Mouse (Mus musculus) embryonic facial prominence, embryonic 11.5 days (tissue): Measurements from ENCODE around the gene Ptdss2. TPM values are rescaled to one million over a fixed set of nuclear protein-coding genes. Genes with fewer than 3 reads are reported as not detected.

Source experiments
- ATAC-seq: fragments of 200-750 bp; cut with Nextera tagmentation; replicated peaks from 2 replicates; pipeline ENCODE4 v1.8.0; 2017; ENCODE audit warnings: low read depth; ENCODE audit not compliant: insufficient number of reproducible peaks, low FRiP score, low TSS enrichment
- DNase-seq: peaks from one replicate; pipeline ENCODE4 v3.0.0-alpha.2; 2015; ENCODE audit warnings: low spot score
- H3K27ac ChIP-seq: fragments of 300-500 bp; sonication (generic); replicated peaks from 2 replicates; pipeline ENCODE4 v1.5.1; 2014; ENCODE audit warnings: mild to moderate bottlenecking, low read depth, low read length, control low read depth
- H3K27me3 ChIP-seq: fragments of 300-500 bp; sonication (generic); 2 replicates; pipeline ENCODE4 v1.6.1; 2014; ENCODE audit warnings: mild to moderate bottlenecking, low read length, moderate library complexity, mixed read lengths; ENCODE audit not compliant: control insufficient read depth, insufficient read depth
- H3K36me3 ChIP-seq: fragments of 300-500 bp; sonication (generic); replicated peaks from 2 replicates; pipeline ENCODE4 v1.6.1; 2014; ENCODE audit warnings: low read depth, mild to moderate bottlenecking, low read length, moderate library complexity, mixed read lengths; ENCODE audit not compliant: control insufficient read depth, insufficient read depth
- H3K4me1 ChIP-seq: fragments of 300-500 bp; sonication (generic); 2 replicates; pipeline ENCODE4 v1.6.1; 2014; ENCODE audit warnings: low read length, mixed read lengths; ENCODE audit not compliant: control insufficient read depth, insufficient read depth
- H3K4me2 ChIP-seq: fragments of 300-500 bp; sonication (generic); 2 replicates; pipeline ENCODE4 v1.6.1; 2014; ENCODE audit warnings: low read depth, mild to moderate bottlenecking, control low read depth, low read length, moderate library complexity
- H3K4me3 ChIP-seq: fragments of 300-500 bp; sonication (generic); 2 replicates; pipeline ENCODE4 v1.5.1; 2014; ENCODE audit warnings: low read depth, low read length, control low read depth
- H3K9ac ChIP-seq: fragments of 300-500 bp; sonication (generic); replicated peaks from 2 replicates; pipeline ENCODE4 v1.6.1; 2014; ENCODE audit warnings: mild to moderate bottlenecking, control low read depth, low read length
- H3K9me3 ChIP-seq: fragments of 300-500 bp; sonication (generic); replicated peaks from 2 replicates; pipeline ENCODE4 v1.6.1; 2016; ENCODE audit warnings: mild to moderate bottlenecking, low read length, inconsistent platforms, mixed read lengths; ENCODE audit not compliant: control insufficient read depth
- WGBS: fragments of 180-500 bp; shearing (Covaris S2); extraction: QIAGEN DNeasy Blood & Tissue Kit; methylation state at CpG from one replicate; pipeline ENCODE4 v1.1.7; 2014; 5-methylcytosine and 5-hydroxymethylcytosine counted together
- polyA plus RNA-seq: library from polyadenylated mRNA; unstranded; fragments of >200 nt; fragmentation: Nextera tagmentation; extraction: Ambion mirVana; gene quantifications from 2 replicates; pipeline ENCODE4 v1.2.1, GENCODE M21; 2014

Gene Ptdss2
- polyA plus RNA-seq, 1 experiment from 2014 or later, result 69.6 TPM

DNA sequence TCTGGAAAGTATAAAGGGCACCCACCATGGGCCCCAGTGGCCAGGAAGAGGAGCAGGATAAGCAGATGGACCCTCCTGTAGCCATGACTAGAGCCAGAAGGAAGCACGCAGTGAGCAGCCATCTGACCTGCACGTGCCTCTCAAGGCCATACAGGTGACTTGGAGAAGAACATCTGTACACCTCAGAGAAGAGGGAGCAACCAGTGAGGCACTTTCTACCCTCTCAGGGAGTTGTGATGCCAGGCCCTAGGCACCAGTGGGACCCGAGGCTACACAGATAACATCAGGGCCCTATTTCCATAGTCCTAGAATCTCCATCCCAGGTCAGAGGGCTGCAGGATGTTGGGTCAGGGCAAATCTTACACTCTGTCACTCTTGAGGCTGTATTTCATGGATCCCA lies 68.0 kb downstream of the Ptdss2 start:
- ATAC-seq, result no peak

DNA sequence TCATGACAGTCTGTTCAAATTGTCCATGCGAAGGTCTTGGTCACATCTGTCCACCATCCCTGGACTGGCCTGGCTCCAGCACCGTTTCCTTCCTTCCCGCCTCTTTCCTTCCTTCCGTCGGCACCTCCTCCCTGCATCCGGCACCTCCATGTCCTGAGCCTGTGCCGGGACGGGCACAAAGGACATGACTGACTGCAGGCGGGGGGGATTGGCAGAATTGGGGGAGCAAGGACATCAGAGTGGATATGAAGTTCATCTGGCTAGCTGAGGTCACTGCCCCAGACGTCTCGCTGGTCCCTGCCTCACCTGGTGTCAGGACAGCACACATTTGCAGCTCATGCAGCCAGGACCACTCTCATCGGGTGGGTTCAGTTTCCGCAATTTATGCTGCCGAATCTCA lies 68.9 kb downstream of the Ptdss2 start:
- no peak overlapping the region for H3K9ac ChIP-seq
- H3K4me2 ChIP-seq, result no peak overlapping the region
- no peak for DNase-seq
- no peak overlapping the region for H3K4me3 ChIP-seq
- peaks cover 3% of the 10 kb centered on the region for H3K36me3 ChIP-seq
- H3K27ac ChIP-seq, result no peak overlapping the region
- no peaks in the 10 kb centered on the region for H3K9me3 ChIP-seq
- H3K4me1 ChIP-seq, result peaks cover 3% of the 10 kb centered on the region; the same call in 1 of the 2 replicates
- no peaks in the 10 kb centered on the region for H3K27me3 ChIP-seq
- 90% methylated on average over 14 of the region's 14 CpGs for WGBS
- ATAC-seq, result no peak

More for the DNA sequence above, 68.0 kb downstream of the Ptdss2 start:
- 89% methylated on average over 3 of the region's 3 CpGs for WGBS
- Histone ChIP-seq H3K9me3 (no peaks in the 10 kb centered on the region), H3K4me2 (no peak overlapping the region), H3K27ac (no peak overlapping the region), H3K36me3 (peaks cover 3% of the 10 kb centered on the region), H3K4me3 (no peak overlapping the region), H3K27me3 (no peaks in the 10 kb centered on the region), H3K9ac (no peak overlapping the region), H3K4me1 (peaks cover 3% of the 10 kb centered on the region; the same call in 1 of the 2 replicates)
- DNase-seq, result no peak

DNA sequence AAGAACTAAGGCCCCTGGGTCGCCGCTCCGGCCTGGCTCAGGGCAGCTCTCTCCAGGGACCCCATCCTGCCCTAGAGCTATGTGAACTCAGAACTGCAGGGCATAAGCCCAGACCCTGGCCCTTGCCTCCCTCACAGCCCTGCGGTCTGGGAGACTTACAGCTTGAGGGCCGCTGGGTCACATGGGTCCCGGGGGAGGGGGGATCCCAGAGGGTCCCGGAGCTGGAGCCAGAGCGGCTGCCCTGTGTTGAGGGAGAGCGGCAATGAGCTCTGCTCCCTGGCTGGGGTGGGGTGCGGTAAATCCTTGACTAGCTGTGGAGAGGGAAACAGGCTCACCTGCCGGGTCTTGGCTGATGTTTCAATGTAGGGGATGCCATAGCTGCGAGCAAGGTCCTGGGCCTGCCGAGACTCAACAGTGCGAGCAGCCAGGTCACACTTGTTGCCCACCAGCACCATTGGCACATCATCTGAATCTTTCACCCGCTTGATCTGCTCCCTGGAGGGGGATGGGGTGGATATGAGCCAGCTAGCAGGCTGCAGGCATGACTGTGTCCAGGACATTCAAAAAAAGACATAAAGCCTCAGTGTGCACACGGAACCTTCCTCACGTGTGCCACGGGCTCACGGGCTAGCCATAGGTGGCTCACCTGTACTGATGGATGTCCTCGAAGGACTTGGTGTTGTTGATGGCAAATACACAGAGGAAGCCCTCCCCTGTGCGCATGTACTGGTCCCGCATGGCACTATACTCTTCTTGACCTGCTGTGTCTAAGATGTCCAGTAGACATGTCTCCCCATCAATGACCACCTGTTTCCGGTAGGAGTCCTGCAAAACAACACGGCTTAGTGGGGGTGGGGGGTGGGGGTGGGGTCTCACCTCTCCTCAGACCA lies 69.9 kb downstream of the Ptdss2 start:
- peaks cover 3% of the 10 kb centered on the region; the same call in 1 of the 2 replicates for H3K4me1 ChIP-seq
- H3K4me3 ChIP-seq, result no peak overlapping the region
- H3K9me3 ChIP-seq, result no peaks in the 10 kb centered on the region
- ATAC-seq (no peak), DNase-seq (no peak)
- H3K27ac ChIP-seq, result no peak overlapping the region
- H3K36me3 ChIP-seq, result peaks cover 3% of the 10 kb centered on the region
- H3K9ac ChIP-seq, result no peak overlapping the region
- 91% methylated on average over 24 of the region's 24 CpGs for WGBS
- peak overlapping the region; percentile 87; the same call in 1 of the 2 replicates for H3K4me2 ChIP-seq
- no peaks in the 10 kb centered on the region for H3K27me3 ChIP-seq

DNA sequence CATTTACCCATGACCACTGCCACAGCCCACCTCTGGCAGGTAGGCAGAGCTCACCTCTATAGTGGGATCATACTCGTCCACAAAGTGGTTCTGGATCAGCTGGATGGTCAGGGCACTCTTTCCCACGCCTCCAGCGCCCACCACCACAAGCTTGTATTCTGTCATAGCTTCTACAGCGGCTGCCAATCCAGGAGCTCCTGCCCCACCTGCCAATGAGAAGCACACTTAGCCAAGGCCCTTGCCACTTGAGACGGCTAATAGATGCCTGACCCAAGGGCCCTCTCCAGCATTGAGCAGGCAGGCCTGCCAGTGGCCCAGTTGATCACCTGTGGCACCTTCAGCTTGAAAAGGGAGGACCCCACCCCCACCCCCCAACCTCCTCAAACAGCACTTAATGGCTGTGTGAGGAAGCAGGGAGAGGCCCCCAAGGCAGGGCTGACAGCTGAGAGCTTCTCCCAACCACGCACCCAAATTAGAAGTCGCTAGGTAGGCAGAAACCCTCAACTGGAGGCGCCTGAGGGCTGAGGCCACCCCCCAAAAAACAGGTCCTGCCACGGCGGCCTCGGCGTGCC lies 70.7 kb downstream of the Ptdss2 start:
- ATAC-seq, result no peak
- H3K4me3 ChIP-seq, result peak overlapping the region; percentile 88
- H3K9ac ChIP-seq, result peak overlapping the region; percentile 88
- no peak for DNase-seq
- no peaks in the 10 kb centered on the region for H3K9me3 ChIP-seq
- 25% methylated on average over 12 of the region's 12 CpGs for WGBS
- H3K27ac ChIP-seq, result no peak overlapping the region
- H3K36me3 ChIP-seq, result peaks cover 3% of the 10 kb centered on the region
- peak overlapping the region; percentile 87 for H3K4me2 ChIP-seq
- H3K4me1 ChIP-seq, result peaks cover 3% of the 10 kb centered on the region; the same call in 1 of the 2 replicates
- H3K27me3 ChIP-seq, result no peaks in the 10 kb centered on the region

DNA sequence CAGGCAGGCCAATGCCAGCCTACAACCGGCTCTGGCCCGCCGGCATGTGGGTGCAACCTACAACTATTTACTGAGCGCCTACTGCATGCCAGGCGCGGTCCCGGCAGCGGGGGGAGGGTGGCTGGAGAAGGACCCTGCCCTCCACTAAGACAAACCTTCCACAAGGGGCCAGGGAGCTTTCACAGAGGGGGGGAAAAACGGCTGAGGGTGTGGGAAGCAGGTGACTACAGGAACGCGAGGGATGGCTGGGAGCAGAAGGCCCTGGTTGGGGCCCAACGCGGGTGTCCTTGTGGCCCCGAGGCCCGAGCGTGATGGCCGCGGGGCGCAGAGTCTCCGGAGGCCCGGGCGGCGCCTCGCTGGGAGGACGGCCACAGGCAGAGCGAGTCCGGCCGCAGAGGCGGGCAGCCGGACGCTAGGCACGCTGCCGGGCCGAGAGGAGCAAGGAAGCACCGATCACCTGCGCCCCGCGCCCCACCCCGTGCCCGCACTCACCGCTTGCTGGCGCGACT lies 71.2 kb downstream of the Ptdss2 start:
- H3K4me3 ChIP-seq, result peak overlapping the region; percentile 88
- H3K4me1 ChIP-seq, result peaks cover 3% of the 10 kb centered on the region; the same call in 1 of the 2 replicates
- under 1% methylated on average over 41 of the region's 43 CpGs for WGBS
- peak overlapping the region; percentile 87 for H3K4me2 ChIP-seq
- peak overlapping the region; percentile 88 for H3K9ac ChIP-seq
- H3K36me3 ChIP-seq, result peaks cover 3% of the 10 kb centered on the region
- peak overlapping the region; percentile 59; the same call in 1 of the 2 replicates for H3K27ac ChIP-seq
- ATAC-seq (peak; percentile 17; the same call in 1 of the 2 replicates), DNase-seq (no peak)
- no peaks in the 10 kb centered on the region for H3K9me3 ChIP-seq
- H3K27me3 ChIP-seq, result no peaks in the 10 kb centered on the region

DNA sequence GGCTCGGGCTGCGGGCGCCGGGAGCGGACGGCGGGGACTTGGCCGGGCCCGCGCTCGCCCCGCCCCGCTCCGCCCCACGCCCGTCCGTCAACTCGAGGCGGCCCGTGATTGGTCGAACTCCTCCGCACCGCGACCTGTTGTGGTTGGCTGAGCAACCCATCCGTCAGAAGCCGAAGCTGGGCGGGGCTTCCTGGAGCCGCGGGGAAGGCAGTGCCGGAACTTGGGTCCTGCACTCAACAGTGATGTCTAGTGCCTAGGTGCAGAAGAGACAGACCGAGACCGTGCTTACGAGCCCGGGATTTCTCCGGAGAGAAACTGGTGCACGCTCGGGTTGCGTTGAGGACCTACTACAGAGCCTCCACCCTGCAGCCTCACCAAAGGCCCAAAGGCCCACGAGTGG lies 71.8 kb downstream of the Ptdss2 start, which contains the start of the genes Hras and Lrrc56:
Gene Hras, minus strand, starts transcription at position 58 of the 400 bp plus-strand sequence.
Gene Lrrc56, plus strand, starts transcription at position 210 of the 400 bp plus-strand sequence.
- WGBS, result 0% methylated on average over 26 of the region's 39 CpGs
- peak; percentile 99 for DNase-seq

DNA sequence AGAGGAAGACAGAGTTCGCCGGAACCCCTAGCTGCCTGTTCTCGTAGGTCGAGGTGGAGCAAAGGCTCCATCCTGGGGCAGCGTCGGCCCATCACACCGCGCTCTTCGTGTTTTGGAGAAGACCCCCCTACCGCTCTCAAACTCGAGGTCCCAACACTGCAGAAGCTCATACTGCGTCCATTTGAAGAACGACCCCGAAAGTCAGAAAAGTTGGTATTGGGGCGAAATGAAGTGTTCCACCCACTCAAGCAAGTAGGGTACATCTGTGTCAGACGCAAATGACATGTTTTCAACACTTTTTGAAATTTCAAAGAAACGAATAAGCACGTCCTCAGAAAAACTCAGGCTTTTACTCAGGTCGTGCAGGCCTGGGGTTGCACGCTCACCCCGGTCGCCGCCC lies 72.2 kb downstream of the Ptdss2 start:
- peak overlapping the region; percentile 31 for H3K27ac ChIP-seq
- H3K36me3 ChIP-seq, result peaks cover 3% of the 10 kb centered on the region
- under 1% methylated on average over 23 of the region's 23 CpGs for WGBS
- H3K4me2 ChIP-seq, result peak overlapping the region; percentile 75
- no peak; the same call in 1 of the 2 replicates for ATAC-seq
- no peaks in the 10 kb centered on the region for H3K9me3 ChIP-seq
- no peaks in the 10 kb centered on the region for H3K27me3 ChIP-seq
- H3K4me3 ChIP-seq, result peak overlapping the region; percentile 88
- H3K4me1 ChIP-seq, result peaks cover 3% of the 10 kb centered on the region; the same call in 1 of the 2 replicates
- H3K9ac ChIP-seq, result peak overlapping the region; percentile 54
- DNase-seq, result no peak

More for the DNA sequence above, 71.8 kb downstream of the Ptdss2 start, which contains the start of the genes Hras and Lrrc56:
- Histone ChIP-seq H3K4me3 (peak within 1 kb of the TSS; percentile 88), H3K9ac (peak within 1 kb of the TSS; percentile 88), H3K9me3 (no peaks in the 10 kb centered on the region), H3K4me1 (peaks cover 3% of the 10 kb centered on the region; the same call in 1 of the 2 replicates), H3K4me2 (peak within 1 kb of the TSS; percentile 87), H3K27me3 (no peaks in the 10 kb centered on the region), H3K36me3 (peaks cover 3% of the 10 kb centered on the region), H3K27ac (peak within 1 kb of the TSS; percentile 59)
- peak; percentile 92 for ATAC-seq
